8 mouse cellular contexts compared by ENCODE assay signal in the genomic region with DNA sequence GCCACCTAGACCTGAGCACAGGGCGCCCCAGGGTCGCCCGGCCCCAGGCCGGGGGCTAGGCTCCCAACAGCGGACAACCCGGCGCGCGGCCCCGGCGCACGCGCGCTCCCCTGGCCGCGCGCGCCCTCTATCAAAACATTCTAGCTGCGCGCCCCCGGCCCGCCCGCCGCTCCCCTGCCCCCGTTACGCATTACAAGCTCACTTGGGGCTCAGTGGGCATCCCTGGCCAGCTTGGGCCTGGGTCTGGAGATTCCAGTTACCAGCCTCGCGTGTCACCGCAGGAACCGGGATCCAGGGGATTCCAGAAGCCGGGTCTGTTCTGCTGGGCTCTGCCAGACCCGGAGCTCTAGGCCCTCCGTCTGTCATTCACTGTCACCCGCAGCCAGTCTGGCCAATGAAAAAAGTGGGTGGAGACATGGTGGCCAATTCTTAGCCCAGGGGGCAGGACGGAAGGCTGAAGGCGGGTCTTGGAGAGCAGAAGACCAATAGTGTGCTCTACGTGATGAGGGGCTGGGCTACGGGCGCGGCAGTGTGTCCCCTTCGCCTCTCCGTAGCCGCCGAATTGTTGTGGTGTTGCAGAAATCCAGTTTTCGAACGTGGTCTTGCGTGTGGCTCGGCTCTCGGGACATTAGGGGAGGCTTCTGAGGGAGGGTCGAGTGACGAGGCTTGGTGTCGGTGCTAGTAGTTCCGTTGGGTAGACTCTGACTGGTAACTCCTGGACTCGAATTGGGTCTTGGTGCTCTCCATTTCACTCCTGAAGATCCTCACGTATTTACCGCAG. TPM values are rescaled to one million over a fixed set of nuclear protein-coding genes. Genes with fewer than 3 reads are reported as not detected.
DNase-seq lines count a peak whose midpoint lies in the region; ATAC-seq and TF ChIP-seq lines count a peak whose summit lies in the region.

Gene Ankzf1, plus strand, starts transcription at position 530 of the 781 bp plus-strand sequence.
Gene Atg9a, minus strand, starts transcription at position 575 of the 781 bp plus-strand sequence.

- under 1% methylated on average over 56 of the region's 56 CpGs for WGBS in heart, embryonic 12.5 days
- WGBS in kidney, postnatal 0 days, result under 1% methylated on average over 54 of the region's 56 CpGs
- WGBS in liver, embryonic 11.5 days, result 1% methylated on average over 56 of the region's 56 CpGs
- WGBS in stomach, embryonic 14.5 days, result under 1% methylated on average over 56 of the region's 56 CpGs

- H3K4me3 ChIP-seq in heart, embryonic 12.5 days, result peak within 1 kb of the TSS; percentile 85
- peak within 1 kb of the TSS; percentile 92 for H3K4me3 ChIP-seq in kidney, postnatal 0 days (replicated peaks; ENCODE audit: low read depth, low read length)
- H3K4me3 ChIP-seq in liver, embryonic 11.5 days (ENCODE audit: low read depth, low read length), result peak within 1 kb of the TSS; percentile 78
- peak within 1 kb of the TSS; percentile 61 for H3K4me3 ChIP-seq in stomach, embryonic 14.5 days (ENCODE audit: low read depth, low read length)

- peak; percentile 98 for DNase-seq in CD4-positive helper T cell, adult 2 months (ENCODE audit: low read depth, low spot score)
- DNase-seq in brain, embryonic 18.5 days (ENCODE audit: low read depth, low spot score), result peak; percentile 98
- peak; percentile 100 for DNase-seq in kidney, postnatal 0 days (ENCODE audit: low spot score)
- DNase-seq in liver, embryonic 11.5 days (ENCODE audit: low spot score), result peak; percentile 93
- peak; percentile 97 for DNase-seq in naive thymus-derived CD4-positive, alpha-beta T cell, adult 2 months (ENCODE audit: low read depth)

- peaks cover 37% of the 10 kb centered on the region for H3K36me3 ChIP-seq in heart, embryonic 12.5 days
- H3K36me3 ChIP-seq in kidney, postnatal 0 days (ENCODE audit: insufficient read depth, low read length), result peaks cover 20% of the 10 kb centered on the region
- peaks cover 16% of the 10 kb centered on the region for H3K36me3 ChIP-seq in liver, embryonic 11.5 days (ENCODE audit: control insufficient read depth, insufficient read depth, low read length)
- peaks cover 19% of the 10 kb centered on the region; the same call in 1 of the 2 replicates for H3K36me3 ChIP-seq in stomach, embryonic 14.5 days (ENCODE audit: control insufficient read depth, insufficient read depth, low read length)

- peaks cover 22% of the 10 kb centered on the region for H3K4me1 ChIP-seq in heart, embryonic 12.5 days (replicated peaks)
- peaks cover 13% of the 10 kb centered on the region for H3K4me1 ChIP-seq in kidney, postnatal 0 days (replicated peaks; ENCODE audit: insufficient read depth, low read length)
- peaks cover 14% of the 10 kb centered on the region; the same call in 1 of the 2 replicates for H3K4me1 ChIP-seq in liver, embryonic 11.5 days (replicated peaks; ENCODE audit: control insufficient read depth, insufficient read depth, low read length)
- H3K4me1 ChIP-seq in stomach, embryonic 14.5 days (ENCODE audit: control insufficient read depth, insufficient read depth, low read length), result peaks cover 13% of the 10 kb centered on the region

- H3K27me3 ChIP-seq in heart, embryonic 12.5 days (replicated peaks), result no peaks in the 10 kb centered on the region
- no peaks in the 10 kb centered on the region for H3K27me3 ChIP-seq in kidney, postnatal 0 days (ENCODE audit: insufficient read depth, low read length)
- no peaks in the 10 kb centered on the region for H3K27me3 ChIP-seq in liver, embryonic 11.5 days (replicated peaks; ENCODE audit: control insufficient read depth, insufficient read depth, low read length)
- no peaks in the 10 kb centered on the region for H3K27me3 ChIP-seq in stomach, embryonic 14.5 days (ENCODE audit: control insufficient read depth, insufficient read depth, low read length)

- ATAC-seq in erythroid progenitor cell, adult 5-6 weeks (replicated peaks; ENCODE audit: low FRiP score, poor library complexity, severe bottlenecking), result peak; percentile 96
- peak; percentile 98 for ATAC-seq in heart, embryonic 12.5 days (ENCODE audit: insufficient number of reproducible peaks, low FRiP score)
- ATAC-seq in kidney, postnatal 0 days (replicated peaks; ENCODE audit: low FRiP score, low read depth), result peak; percentile 99
- peak; percentile 99 for ATAC-seq in liver, embryonic 11.5 days (replicated peaks; ENCODE audit: low FRiP score)
- ATAC-seq in stomach, embryonic 14.5 days (ENCODE audit: insufficient number of reproducible peaks, insufficient read depth, low FRiP score, low read depth), result peak; percentile 99

- H3K9me3 ChIP-seq in heart, embryonic 12.5 days (replicated peaks), result no peaks in the 10 kb centered on the region
- no peaks in the 10 kb centered on the region for H3K9me3 ChIP-seq in kidney, postnatal 0 days (replicated peaks; ENCODE audit: low read length)
- no peaks in the 10 kb centered on the region for H3K9me3 ChIP-seq in liver, embryonic 11.5 days (ENCODE audit: control insufficient read depth, low read length)
- H3K9me3 ChIP-seq in stomach, embryonic 14.5 days (ENCODE audit: control insufficient read depth, low read depth, low read length), result no peaks in the 10 kb centered on the region

- peak; percentile 37; the same call in 1 of the 2 replicates for TF ChIP-seq CTCF in kidney, postnatal 0 days (IDR thresholded peaks at IDR 0.05; ENCODE audit: low read depth)

- H3K9ac ChIP-seq in heart, embryonic 12.5 days, result peak within 1 kb of the TSS; percentile 87
- H3K9ac ChIP-seq in kidney, postnatal 0 days (ENCODE audit: low read depth, low read length), result peak within 1 kb of the TSS; percentile 89
- H3K9ac ChIP-seq in liver, embryonic 11.5 days (ENCODE audit: low read depth, low read length), result peak within 1 kb of the TSS; percentile 82
- H3K9ac ChIP-seq in stomach, embryonic 14.5 days (replicated peaks; ENCODE audit: low read depth, low read length), result peak within 1 kb of the TSS; percentile 64

- peak within 1 kb of the TSS; percentile 81 for H3K4me2 ChIP-seq in heart, embryonic 12.5 days
- peak within 1 kb of the TSS; percentile 94 for H3K4me2 ChIP-seq in kidney, postnatal 0 days (ENCODE audit: low read length)
- H3K4me2 ChIP-seq in liver, embryonic 11.5 days, result peak within 1 kb of the TSS; percentile 78
- peak within 1 kb of the TSS; percentile 70 for H3K4me2 ChIP-seq in stomach, embryonic 14.5 days (replicated peaks; ENCODE audit: low read depth, low read length)

- peak within 1 kb of the TSS; percentile 90 for H3K27ac ChIP-seq in heart, embryonic 12.5 days (ENCODE audit: poor library complexity, severe bottlenecking)
- peak within 1 kb of the TSS; percentile 93 for H3K27ac ChIP-seq in kidney, postnatal 0 days
- peak within 1 kb of the TSS; percentile 92 for H3K27ac ChIP-seq in liver, embryonic 11.5 days (ENCODE audit: low read depth, low read length)
- peak within 1 kb of the TSS; percentile 89 for H3K27ac ChIP-seq in stomach, embryonic 14.5 days (ENCODE audit: low read length)

RNA-seq across cellular contexts. Expression of gene Ankzf1, which starts in this region (rescaled TPM):
- 5.9 and 7.6 TPM in 2 replicates for total RNA-seq in erythroid progenitor cell, adult 5-6 weeks (2015; ENCODE audit: low replicate concordance)
- total RNA-seq in erythroid progenitor cell, adult 5-6 weeks (2017; ENCODE audit: low replicate concordance), result 8.9 and 10.0 TPM in 2 replicates
- 26.7 and 29.3 TPM in 2 replicates for polyA plus RNA-seq in heart, embryonic 12.5 days (2016; fragmentation: Nextera tagmentation; extraction: Ambion mirVana)
- 19.7 TPM in 2 replicates for polyA plus RNA-seq in kidney, postnatal 0 days (2015; fragmentation: Nextera tagmentation; extraction: Ambion mirVana)
- polyA plus RNA-seq in liver, embryonic 11.5 days (2014; fragmentation: Nextera tagmentation; extraction: Ambion mirVana), result 20.5 and 21.5 TPM in 2 replicates
- polyA plus RNA-seq in stomach, embryonic 14.5 days (2014; fragmentation: Nextera tagmentation; extraction: Ambion mirVana), result 22.1 and 23.0 TPM in 2 replicates

RNA-seq across cellular contexts. Expression of gene Atg9a, which starts in this region (rescaled TPM):
- total RNA-seq in erythroid progenitor cell, adult 5-6 weeks (2015; ENCODE audit: low replicate concordance), result 29.2 and 39.4 TPM in 2 replicates
- total RNA-seq in erythroid progenitor cell, adult 5-6 weeks (2017; ENCODE audit: low replicate concordance), result 38.8 and 54.5 TPM in 2 replicates
- polyA plus RNA-seq in heart, embryonic 12.5 days (2016; fragmentation: Nextera tagmentation; extraction: Ambion mirVana), result 33.6 and 35.4 TPM in 2 replicates
- 25.8 and 27.3 TPM in 2 replicates for polyA plus RNA-seq in kidney, postnatal 0 days (2015; fragmentation: Nextera tagmentation; extraction: Ambion mirVana)
- 20.0 and 24.1 TPM in 2 replicates for polyA plus RNA-seq in liver, embryonic 11.5 days (2014; fragmentation: Nextera tagmentation; extraction: Ambion mirVana)
- 23.2 and 27.2 TPM in 2 replicates for polyA plus RNA-seq in stomach, embryonic 14.5 days (2014; fragmentation: Nextera tagmentation; extraction: Ambion mirVana)

Comparison
In these comparisons a context has a peak if more than half of its experiments do, and no peak if none do; other contexts are left out.
1. Peak in every context shown above with its lines: DNase-seq, ATAC-seq, H3K4me3 ChIP-seq and H3K27ac ChIP-seq.